Mouse (Mus musculus) kidney, postnatal 14 days (tissue): ENCODE measurements around the gene Ttc28.
A peak's percentile ranks its signal among the peaks of the same experiment; 100 is the strongest.

Source experiments
- DNase-seq: peaks from one replicate; pipeline ENCODE4 v3.0.0; 2022; ENCODE audit warnings: mixed read lengths

The Ttc28 gene

DNA sequence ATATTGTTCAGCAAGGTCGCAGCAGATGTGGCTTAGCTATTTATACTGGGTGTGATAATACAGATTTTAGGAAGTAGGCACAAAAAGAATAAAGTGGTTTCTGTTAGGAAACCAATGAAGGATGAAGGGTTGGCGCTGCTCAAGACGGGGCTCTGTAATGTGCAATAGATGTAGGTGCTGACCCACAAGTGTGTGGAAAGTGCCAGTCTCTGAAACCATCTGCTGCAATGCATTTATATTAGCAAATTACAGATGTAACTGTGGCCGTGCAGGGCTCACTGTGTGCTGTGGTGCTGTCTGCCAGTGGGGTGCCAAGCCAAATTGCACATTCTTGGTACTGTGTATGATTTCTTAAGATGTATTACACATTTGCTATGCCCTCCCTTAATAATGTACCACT lies 81.3 kb downstream of the Ttc28 start:
- DNase-seq = no peak

DNA sequence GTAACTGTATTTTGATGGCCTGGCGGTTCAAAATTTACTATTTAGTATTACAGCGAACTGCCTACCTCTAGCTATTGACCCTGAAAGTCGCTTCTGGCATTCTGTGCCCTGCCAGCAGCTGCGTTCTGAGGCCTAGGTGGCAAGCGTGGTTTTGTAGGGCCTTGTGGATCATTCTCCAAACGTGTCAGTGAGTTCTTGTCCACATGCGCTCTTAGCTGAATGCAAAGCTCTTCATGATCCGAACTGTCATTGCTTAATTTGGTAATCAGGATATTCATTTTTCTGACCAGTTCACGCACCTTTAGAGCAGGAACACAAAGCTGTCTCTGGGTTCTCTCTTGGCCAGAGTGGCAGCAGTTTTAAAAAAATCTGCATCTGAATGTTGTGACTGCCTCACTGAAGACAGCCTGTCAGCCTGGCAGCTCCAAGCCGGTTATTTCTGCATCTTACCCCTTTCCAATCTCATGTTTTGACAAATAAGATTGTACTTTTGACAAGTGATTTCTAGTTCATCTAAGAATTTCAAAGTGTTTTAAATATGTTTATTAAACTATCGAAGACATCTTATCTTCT lies 88.0 kb downstream of the Ttc28 start:
- DNase-seq = no peak

DNA sequence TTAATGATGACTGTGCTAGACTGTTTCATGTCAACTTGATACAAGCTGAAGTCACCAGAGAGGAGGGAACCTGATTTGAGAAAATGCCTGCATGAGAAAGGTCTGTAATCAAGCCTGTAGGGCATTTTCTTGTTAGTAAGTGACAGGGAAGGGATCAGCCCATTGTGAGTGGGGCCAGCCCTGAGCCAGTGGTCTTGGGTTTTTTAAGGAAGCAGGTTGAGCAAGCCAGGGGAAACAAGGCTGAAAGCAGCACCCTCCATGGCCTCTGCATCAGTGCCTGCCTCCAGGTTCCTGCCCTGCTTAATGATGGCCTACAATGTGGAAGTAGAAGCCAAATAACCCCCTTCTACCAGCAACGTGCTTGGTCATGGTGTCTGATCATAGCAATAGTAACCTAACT lies 89.0 kb downstream of the Ttc28 start:
- DNase-seq = no peak

GRCm38 (mm10) chr5:110970162-110970780 lies 90.7 kb downstream of the Ttc28 start:
- peak; percentile 45 for DNase-seq

GRCm38 (mm10) chr5:110976721-110977120 lies 97.1 kb downstream of the Ttc28 start:
- DNase-seq = no peak

GRCm38 (mm10) chr5:110977796-110978195 lies 98.2 kb downstream of the Ttc28 start:
- DNase-seq = no peak

- peak; percentile 86 for DNase-seq
Measured at GRCm38 (mm10) chr5:110978461-110978860, 98.9 kb downstream of the Ttc28 start.

GRCm38 (mm10) chr5:110979011-110979860 lies 99.6 kb downstream of the Ttc28 start:
- DNase-seq = peak; percentile 53

- peak; percentile 60 for DNase-seq
Measured at GRCm38 (mm10) chr5:110979861-110980346, 100.3 kb downstream of the Ttc28 start.

- no peak for DNase-seq
Measured at GRCm38 (mm10) chr5:110980576-110980975, 101.0 kb downstream of the Ttc28 start.

- no peak for DNase-seq
Measured at GRCm38 (mm10) chr5:110982436-110982835, 102.8 kb downstream of the Ttc28 start.

DNA sequence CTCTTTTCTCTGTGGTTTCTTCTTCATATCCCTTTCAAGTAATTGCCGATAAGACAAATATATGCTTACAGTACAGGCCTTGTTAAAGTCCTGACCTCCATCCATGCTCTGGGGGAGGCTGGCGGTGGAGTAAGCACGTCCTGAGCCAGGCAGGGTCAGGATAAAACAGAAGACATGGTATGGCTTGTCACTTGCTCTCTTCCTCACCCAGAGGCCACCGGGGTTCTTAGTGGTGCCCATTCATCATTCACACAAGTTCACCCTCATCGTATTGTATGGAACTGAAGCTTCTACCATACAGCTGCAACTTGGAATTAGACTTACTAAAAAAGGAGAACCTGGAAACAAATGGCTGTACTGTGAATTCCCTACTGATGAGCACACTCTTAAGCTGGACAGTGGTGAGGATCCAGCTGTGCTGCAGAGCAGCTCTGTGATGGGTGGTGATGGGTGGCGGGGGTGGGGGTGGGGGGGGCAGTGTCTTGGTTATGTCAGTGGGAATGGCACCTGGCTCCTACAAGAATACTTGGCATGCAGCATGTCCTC lies 104.6 kb downstream of the Ttc28 start:
- DNase-seq = no peak

GRCm38 (mm10) chr5:110996835-110997539 lies 117.4 kb downstream of the Ttc28 start:
- DNase-seq = no peak

GRCm38 (mm10) chr5:110997692-110998091 lies 118.1 kb downstream of the Ttc28 start:
- no peak for DNase-seq

GRCm38 (mm10) chr5:110998298-110998697 lies 118.7 kb downstream of the Ttc28 start:
- no peak for DNase-seq

GRCm38 (mm10) chr5:111000953-111001352 lies 121.3 kb downstream of the Ttc28 start:
- DNase-seq = no peak

DNA sequence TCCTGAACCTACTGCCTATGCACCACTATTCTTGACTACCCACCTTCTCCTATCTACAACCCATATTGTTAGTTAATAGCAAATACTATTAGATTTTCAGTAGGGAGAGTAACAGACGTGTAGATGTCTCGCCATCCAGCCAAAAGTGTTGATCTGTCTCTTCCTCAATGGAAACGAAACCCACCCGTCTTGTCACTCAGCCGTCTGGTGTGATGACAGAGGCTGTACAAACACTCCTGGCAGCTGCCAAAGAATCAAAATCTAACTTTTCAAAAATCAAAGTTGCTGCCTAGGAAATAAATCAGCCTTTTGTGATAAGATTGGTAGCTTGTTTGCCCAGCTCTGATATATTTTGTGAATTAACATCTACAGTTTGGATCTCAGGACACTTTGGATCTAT lies 123.6 kb downstream of the Ttc28 start:
- DNase-seq = no peak

- DNase-seq = no peak
Measured at GRCm38 (mm10) chr5:111003750-111004149, 124.1 kb downstream of the Ttc28 start.

DNA sequence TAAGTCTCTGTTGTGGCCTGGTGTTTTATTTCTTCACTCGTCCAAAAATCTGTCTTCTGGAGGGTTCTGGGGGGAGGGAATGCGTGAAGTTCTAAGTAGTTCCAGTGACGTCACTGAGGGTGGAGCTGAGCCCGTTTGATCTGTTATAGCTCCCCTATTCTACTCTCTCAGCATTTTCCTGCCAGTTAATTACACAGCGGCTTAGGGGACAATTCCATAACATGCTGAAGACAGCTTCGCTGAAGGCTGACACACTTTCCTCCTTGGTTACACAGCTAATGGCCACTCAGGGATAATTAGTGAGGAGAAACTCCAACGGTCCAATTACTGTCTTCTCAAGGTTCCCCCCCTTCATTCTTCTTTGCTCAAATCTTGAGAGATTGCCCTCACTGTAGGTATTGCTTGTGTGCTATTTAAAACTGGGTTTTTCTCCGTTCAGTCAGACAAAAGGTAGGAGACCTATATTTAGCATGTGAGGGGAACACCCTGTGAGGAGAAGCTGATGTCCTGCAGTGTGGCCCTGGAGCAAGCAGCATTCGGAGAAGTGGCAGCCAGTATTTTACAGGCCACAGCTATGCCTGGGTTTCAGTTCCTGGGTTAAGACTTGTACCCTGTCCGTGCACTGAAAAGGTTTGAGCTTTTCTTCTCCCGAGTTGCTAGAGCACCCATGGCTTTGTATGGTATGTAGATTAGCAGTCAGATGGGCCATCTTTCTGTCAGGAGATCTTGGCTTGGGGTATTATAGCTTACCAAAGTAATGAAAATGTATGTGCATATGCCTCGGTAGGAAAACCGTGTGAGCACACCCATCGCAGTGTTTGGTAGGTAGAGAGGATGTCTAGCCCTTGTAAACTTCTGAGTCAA lies 126.9 kb downstream of the Ttc28 start:
- no peak for DNase-seq

DNA sequence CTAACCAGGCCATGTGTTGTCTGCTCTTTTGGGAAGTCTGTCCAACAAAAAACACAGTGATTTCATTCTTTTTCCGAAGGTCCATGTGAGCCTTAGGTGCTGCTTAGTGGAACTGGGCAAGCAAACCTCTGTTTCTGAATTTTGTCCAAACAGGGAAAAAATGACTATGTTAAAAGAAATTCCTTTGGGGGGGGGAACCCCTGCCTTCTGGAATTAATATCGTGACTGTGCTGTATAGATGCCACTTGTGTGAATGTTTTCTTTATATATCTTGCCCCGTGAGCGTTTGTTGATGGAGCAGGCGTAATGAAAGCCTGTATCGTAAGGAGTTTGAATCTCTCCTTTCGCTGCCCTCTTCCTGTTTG lies 127.5 kb downstream of the Ttc28 start:
- no peak for DNase-seq

DNA sequence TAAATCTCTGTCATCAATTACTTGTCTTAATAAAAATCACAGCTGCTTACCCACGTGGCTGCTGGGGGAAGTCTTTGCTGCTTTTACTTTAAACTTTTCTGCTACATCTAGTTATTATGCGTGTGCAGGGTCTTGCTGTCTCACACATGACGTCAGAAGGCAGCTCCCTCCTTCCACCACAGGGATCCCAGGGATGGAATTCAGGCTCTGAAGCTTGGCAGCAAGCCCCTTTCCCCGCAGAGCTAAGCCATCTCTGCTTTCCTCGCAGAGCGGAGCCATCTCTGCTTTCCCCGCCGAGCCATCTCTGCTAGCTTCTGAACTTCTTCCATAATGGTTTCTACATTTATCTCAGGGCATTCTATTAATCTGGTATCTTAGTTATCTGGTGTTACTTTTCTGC lies 128.3 kb downstream of the Ttc28 start:
- no peak for DNase-seq

- no peak for DNase-seq
Measured at GRCm38 (mm10) chr5:111008431-111008830, 128.8 kb downstream of the Ttc28 start.
